Mouse (Mus musculus): ENCODE measurements around the gene Gigyf1. TPM values are rescaled to one million over a fixed set of nuclear protein-coding genes. Genes with fewer than 3 reads are reported as not detected.
A peak's percentile ranks its signal among the peaks of the same experiment; 100 is the strongest.

Gigyf1 gene
- polyA plus RNA-seq, 1 experiment from 2014 or later = 17.4 TPM

GRCm38 (mm10) chr5:137501709-137502666 lies 16.4 kb upstream of the Gigyf1 start, which contains the start of gene Pop7:
Pop7 (minus strand) TSS chr5:137502518.
- Histone ChIP-seq H3K4me3 (peak within 1 kb of the TSS; percentile 58), H3K27ac (peak within 1 kb of the TSS; percentile 96), H3K4me2 (replicated peaks) (peak within 1 kb of the TSS; percentile 76), H3K36me3 (peaks cover 11% of the 10 kb centered on the region; the same call in 1 of the 2 replicates), H3K9me3 (no peaks in the 10 kb centered on the region), H3K27me3 (no peaks in the 10 kb centered on the region), H3K4me1 (peaks cover 8% of the 10 kb centered on the region), H3K9ac (peak within 1 kb of the TSS; percentile 78)
- 3% methylated on average over 64 of the region's 64 CpGs for WGBS
- ATAC-seq (ENCODE audit: insufficient number of reproducible peaks, insufficient read depth, low FRiP score, low TSS enrichment) = peak; percentile 93

GRCm38 (mm10) chr5:137502667-137503110 lies 15.7 kb upstream of the Gigyf1 start:
- Histone ChIP-seq H3K4me1 (peaks cover 8% of the 10 kb centered on the region), H3K9me3 (no peaks in the 10 kb centered on the region), H3K27me3 (no peaks in the 10 kb centered on the region), H3K4me3 (peak overlapping the region; percentile 58), H3K36me3 (peaks cover 11% of the 10 kb centered on the region; the same call in 1 of the 2 replicates), H3K27ac (peak overlapping the region; percentile 96), H3K4me2 (replicated peaks) (peak overlapping the region; percentile 58), H3K9ac (peak overlapping the region; percentile 64)
- ATAC-seq (ENCODE audit: insufficient number of reproducible peaks, insufficient read depth, low FRiP score, low TSS enrichment) = peak; percentile 79
- WGBS = under 1% methylated on average over 30 of the region's 30 CpGs

GRCm38 (mm10) chr5:137504041-137504440 lies 14.3 kb upstream of the Gigyf1 start:
- no peak for ATAC-seq (ENCODE audit: insufficient number of reproducible peaks, insufficient read depth, low FRiP score, low TSS enrichment)
- H3K4me3 ChIP-seq = no peak overlapping the region
- peaks cover 8% of the 10 kb centered on the region for H3K4me1 ChIP-seq
- H3K9ac ChIP-seq = no peak overlapping the region
- peaks cover 11% of the 10 kb centered on the region; the same call in 1 of the 2 replicates for H3K36me3 ChIP-seq
- H3K27me3 ChIP-seq = no peaks in the 10 kb centered on the region
- H3K9me3 ChIP-seq = no peaks in the 10 kb centered on the region
- WGBS = 84% methylated on average over 6 of the region's 6 CpGs
- no peak overlapping the region for H3K4me2 ChIP-seq (replicated peaks)
- no peak overlapping the region for H3K27ac ChIP-seq

- ATAC-seq (ENCODE audit: insufficient number of reproducible peaks, insufficient read depth, low FRiP score, low TSS enrichment) = no peak; the same call in 1 of the 2 replicates
- WGBS = 1% methylated on average over 23 of the region's 52 CpGs
- peaks cover 38% of the 10 kb centered on the region for H3K4me1 ChIP-seq
These were observed 8.3 kb upstream of the Gigyf1 start for GRCm38 (mm10) chr5:137510014-137510501.

GRCm38 (mm10) chr5:137510573-137511390 lies 7.6 kb upstream of the Gigyf1 start:
- peak overlapping the region; percentile 95 for H3K4me2 ChIP-seq (replicated peaks)
- H3K27ac ChIP-seq = peak overlapping the region; percentile 91
- peak overlapping the region; percentile 98 for H3K4me3 ChIP-seq
- H3K36me3 ChIP-seq = 0 out of 2 replicates have a peak, but pooled peaks cover 7% of the 10 kb centered on the region
- H3K27me3 ChIP-seq = no peaks in the 10 kb centered on the region
- 0 out of 2 replicates have a peak, but pooled peaks have one; percentile 9 for ATAC-seq (ENCODE audit: insufficient number of reproducible peaks, insufficient read depth, low FRiP score, low TSS enrichment)
- H3K9me3 ChIP-seq = no peaks in the 10 kb centered on the region
- WGBS = 2% methylated on average over 61 of the region's 83 CpGs
- peak overlapping the region; percentile 100 for H3K9ac ChIP-seq
- H3K4me1 ChIP-seq = peaks cover 39% of the 10 kb centered on the region

More at GRCm38 (mm10) chr5:137510014-137510501, 8.3 kb upstream of the Gigyf1 start:
- no peaks in the 10 kb centered on the region for H3K9me3 ChIP-seq
- H3K9ac ChIP-seq = peak overlapping the region; percentile 100
- peak overlapping the region; percentile 91 for H3K27ac ChIP-seq
- peak overlapping the region; percentile 98 for H3K4me3 ChIP-seq
- no peaks in the 10 kb centered on the region for H3K27me3 ChIP-seq
- 0 out of 2 replicates have a peak, but pooled peaks cover 7% of the 10 kb centered on the region for H3K36me3 ChIP-seq
- H3K4me2 ChIP-seq (replicated peaks) = peak overlapping the region; percentile 95

GRCm38 (mm10) chr5:137511706-137512105 lies 6.6 kb upstream of the Gigyf1 start:
- H3K9me3 ChIP-seq = no peaks in the 10 kb centered on the region
- no peak for ATAC-seq (ENCODE audit: insufficient number of reproducible peaks, insufficient read depth, low FRiP score, low TSS enrichment)
- H3K4me1 ChIP-seq = peaks cover 43% of the 10 kb centered on the region
- no peaks in the 10 kb centered on the region for H3K27me3 ChIP-seq
- H3K9ac ChIP-seq = peak overlapping the region; percentile 100
- H3K36me3 ChIP-seq = 0 out of 2 replicates have a peak, but pooled peaks cover 7% of the 10 kb centered on the region
- peak overlapping the region; percentile 98 for H3K4me3 ChIP-seq
- WGBS = 73% methylated on average over 3 of the region's 3 CpGs
- H3K27ac ChIP-seq = no peak overlapping the region
- peak overlapping the region; percentile 95 for H3K4me2 ChIP-seq (replicated peaks)

GRCm38 (mm10) chr5:137512847-137513794 lies 5.2 kb upstream of the Gigyf1 start:
- Histone ChIP-seq H3K4me3 (peak overlapping the region; percentile 5; the same call in 1 of the 2 replicates), H3K27me3 (no peaks in the 10 kb centered on the region), H3K4me1 (peaks cover 43% of the 10 kb centered on the region), H3K9ac (peak overlapping the region; percentile 27), H3K27ac (peak overlapping the region; percentile 37; the same call in 1 of the 2 replicates), H3K36me3 (0 out of 2 replicates have a peak, but pooled peaks cover 17% of the 10 kb centered on the region), H3K9me3 (no peaks in the 10 kb centered on the region), H3K4me2 (replicated peaks) (peak overlapping the region; percentile 95; the same call in 1 of the 2 replicates)
- 75% methylated on average over 11 of the region's 11 CpGs for WGBS
- peak; percentile 50; the same call in 1 of the 2 replicates for ATAC-seq (ENCODE audit: insufficient number of reproducible peaks, insufficient read depth, low FRiP score, low TSS enrichment)

GRCm38 (mm10) chr5:137513951-137514721 lies 4.2 kb upstream of the Gigyf1 start:
- H3K9me3 ChIP-seq = no peaks in the 10 kb centered on the region
- H3K27ac ChIP-seq = no peak overlapping the region
- 85% methylated on average over 12 of the region's 12 CpGs for WGBS
- H3K4me2 ChIP-seq (replicated peaks) = no peak overlapping the region
- no peak overlapping the region for H3K4me3 ChIP-seq
- H3K4me1 ChIP-seq = peaks cover 43% of the 10 kb centered on the region
- H3K36me3 ChIP-seq = peaks cover 27% of the 10 kb centered on the region
- peak overlapping the region; percentile 42; the same call in 1 of the 2 replicates for H3K9ac ChIP-seq
- H3K27me3 ChIP-seq = no peaks in the 10 kb centered on the region
- ATAC-seq (ENCODE audit: insufficient number of reproducible peaks, insufficient read depth, low FRiP score, low TSS enrichment) = no peak

- 92% methylated on average over 3 of the region's 3 CpGs for WGBS
- peaks cover 43% of the 10 kb centered on the region for H3K4me1 ChIP-seq
These were observed 3.5 kb upstream of the Gigyf1 start for GRCm38 (mm10) chr5:137514811-137515210.

More at GRCm38 (mm10) chr5:137514811-137515210, 3.5 kb upstream of the Gigyf1 start:
- Histone ChIP-seq H3K27me3 (no peaks in the 10 kb centered on the region), H3K4me3 (no peak overlapping the region), H3K36me3 (peaks cover 33% of the 10 kb centered on the region), H3K9ac (peak overlapping the region; percentile 42; the same call in 1 of the 2 replicates), H3K27ac (0 out of 2 replicates have a peak overlapping the region, but pooled peaks have one; percentile 11), H3K4me2 (replicated peaks) (no peak overlapping the region), H3K9me3 (no peaks in the 10 kb centered on the region)
- ATAC-seq (ENCODE audit: insufficient number of reproducible peaks, insufficient read depth, low FRiP score, low TSS enrichment) = no peak
